Mouse (Mus musculus) CD4-positive, CD25-positive, alpha-beta regulatory T cell (primary cell): Measurements from ENCODE around the gene Fancd2os. TPM values are rescaled to one million over a fixed set of nuclear protein-coding genes. Genes with fewer than 3 reads are reported as not detected.

Experiments
- polyA plus RNA-seq: library from polyadenylated mRNA; unstranded; fragments of 100-300 nt; shearing (Covaris generic); gene quantifications from one replicate; pipeline ENCODE4 v1.2.1, GENCODE M21; 2017

Fancd2os gene
- not detected for polyA plus RNA-seq

GRCm38 (mm10) chr6:113600543-113601139 is at the start of gene Fancd2os:
Gene Fancd2os (minus strand): TSS chr6:113600715.

DNA sequence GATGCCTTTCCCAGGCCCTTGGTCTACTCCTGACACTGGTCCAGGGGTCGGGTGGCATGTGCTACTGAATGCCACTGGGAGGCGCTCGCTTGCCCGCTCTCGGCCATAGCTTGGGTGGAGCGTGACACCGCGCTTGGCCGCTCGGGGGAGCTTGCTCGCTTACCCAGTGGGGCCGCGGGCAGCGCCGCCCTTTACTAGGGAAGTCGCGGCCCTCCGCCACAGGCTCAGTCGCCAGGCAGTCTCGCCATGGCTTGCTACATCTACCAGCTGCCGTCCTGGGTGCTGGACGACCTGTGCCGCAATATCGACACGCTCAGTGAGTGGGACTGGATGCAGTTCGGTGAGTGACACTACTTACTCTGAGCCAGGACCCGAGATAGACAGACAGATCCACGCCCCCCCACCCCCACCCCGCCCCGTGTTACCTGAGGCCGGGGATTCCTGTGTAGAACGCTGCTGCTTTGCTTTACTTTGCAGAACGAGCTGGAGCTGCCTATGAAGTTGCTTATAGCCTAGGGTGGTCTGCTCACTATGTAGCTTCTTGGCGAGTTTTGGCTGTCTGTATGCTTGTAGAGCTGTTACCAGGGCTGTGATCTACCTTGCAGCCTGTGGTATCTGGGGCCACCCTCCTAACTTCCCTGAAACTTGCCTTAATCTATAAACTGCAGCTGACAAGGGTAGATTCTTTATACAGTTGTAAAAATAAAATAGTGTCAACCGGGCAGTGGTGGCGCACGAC is 38.0 kb upstream of the Fancd2os start, which contains the start of gene Irak2:
TSS of gene Irak2 (plus strand) at position 166 of the 739 bp plus-strand sequence.

GRCm38 (mm10) chr6:113623941-113624751 is 23.6 kb upstream of the Fancd2os start, which contains the start of gene Vhl:
Gene Vhl (plus strand): TSS chr6:113623959.

GRCm38 (mm10) chr6:113604432-113605223 is 4.1 kb upstream of the Fancd2os start, which contains the start of gene Brk1:
Gene Brk1 (plus strand): TSS chr6:113604772.

Other genes starting within 250 kb of the Fancd2os start
- 59.9 TPM for gene Tada3, start 222.8 kb downstream of the Fancd2os start, polyA plus RNA-seq
- gene Arpc4, start 222.6 kb downstream of the Fancd2os start, polyA plus RNA-seq = 533 TPM
- 18.7 TPM for gene Ttll3, start 211.5 kb downstream of the Fancd2os start, polyA plus RNA-seq
- gene Rpusd3, start 181.4 kb downstream of the Fancd2os start, polyA plus RNA-seq = 12.6 TPM
- gene Cidec, start 165.0 kb downstream of the Fancd2os start, polyA plus RNA-seq = not detected
- 48.4 TPM for gene Jagn1, start 158.1 kb downstream of the Fancd2os start, polyA plus RNA-seq
- 0.23 TPM for gene Il17re, start 142.2 kb downstream of the Fancd2os start, polyA plus RNA-seq
- 0.36 TPM for gene Il17rc, start 129.3 kb downstream of the Fancd2os start, polyA plus RNA-seq
- gene Creld1, start 117.4 kb downstream of the Fancd2os start, polyA plus RNA-seq = 10.2 TPM
- 0.41 TPM for gene Prrt3, start 98.8 kb downstream of the Fancd2os start, polyA plus RNA-seq
- gene Emc3, start 69.1 kb downstream of the Fancd2os start, polyA plus RNA-seq = 94.3 TPM
- gene Fancd2, start 69.0 kb downstream of the Fancd2os start, polyA plus RNA-seq = 2.1 TPM
- 235 TPM for gene Brk1, start 4.1 kb upstream of the Fancd2os start, polyA plus RNA-seq
- 33.2 TPM for gene Vhl, start 23.2 kb upstream of the Fancd2os start, polyA plus RNA-seq
- 58.7 TPM for gene Irak2, start 37.8 kb upstream of the Fancd2os start, polyA plus RNA-seq
- 6.7 TPM for gene Tatdn2, start 96.3 kb upstream of the Fancd2os start, polyA plus RNA-seq
- gene Ghrl, start 119.2 kb upstream of the Fancd2os start, polyA plus RNA-seq = 0.73 TPM
- gene Sec13, start 140.0 kb upstream of the Fancd2os start, polyA plus RNA-seq = 186 TPM